Mouse (Mus musculus) small intestine, adult 2 months (tissue): Measurements from ENCODE around the gene Bbs2. TPM values are rescaled to one million over a fixed set of nuclear protein-coding genes. Genes with fewer than 3 reads are reported as not detected.

ENCODE experiments used
- H3K27ac ChIP-seq: fragments of 200-500 bp; 2 replicates; pipeline ENCODE4 v1.5.1; 2012; ENCODE audit warnings: low read depth, low read length, control low read depth, inconsistent platforms; ENCODE audit not compliant: insufficient read depth
- H3K27me3 ChIP-seq: fragments of 200-500 bp; 2 replicates; pipeline ENCODE4 v1.6.1; 2012; ENCODE audit warnings: mild to moderate bottlenecking, moderate library complexity, low read length, inconsistent platforms; ENCODE audit not compliant: control insufficient read depth, insufficient read depth
- H3K36me3 ChIP-seq: fragments of 200-500 bp; 2 replicates; pipeline ENCODE4 v1.6.1; 2012; ENCODE audit warnings: mild to moderate bottlenecking, low read length, control low read depth, inconsistent platforms; ENCODE audit not compliant: control insufficient read depth, insufficient read depth
- H3K4me1 ChIP-seq: fragments of 200-500 bp; 2 replicates; pipeline ENCODE4 v1.6.1; 2012; ENCODE audit warnings: low read length, inconsistent platforms, mixed read lengths; ENCODE audit not compliant: control insufficient read depth, insufficient read depth, insufficient read length
- H3K4me3 ChIP-seq: fragments of 200-500 bp; 2 replicates; pipeline ENCODE4 v1.5.1; 2012; ENCODE audit warnings: low read depth, mild to moderate bottlenecking, control low read depth, inconsistent platforms, low read length, moderate library complexity
- CTCF ChIP-seq: fragments of 200-500 bp; IDR thresholded peaks from 2 replicates; pipeline ENCODE4 v1.5.1; 2012; ENCODE audit warnings: low read depth, mild to moderate bottlenecking, control low read depth, inconsistent platforms, low read length, moderate library complexity, mixed read lengths; ENCODE audit not compliant: insufficient replicate concordance, insufficient read length; ENCODE audit errors: extremely low read depth
- POLR2A ChIP-seq: fragments of 200-500 bp; IDR thresholded peaks from 2 replicates; pipeline ENCODE4 v1.6.1; 2012; ENCODE audit warnings: low read depth, mild to moderate bottlenecking, control low read depth, inconsistent platforms, low read length, moderate library complexity
- WGBS: fragments of 180-500 bp; shearing (Covaris S2); methylation state at CpG from one replicate; pipeline ENCODE4 v1.1.7; 2018; 5-methylcytosine and 5-hydroxymethylcytosine counted together
- polyA plus RNA-seq: library from polyadenylated mRNA; depleted of rRNA; stranded (reverse); fragments of >200 nt; gene quantifications from 2 replicates; pipeline ENCODE4 v1.2.3, GENCODE M21; 2012

Bbs2 gene
- polyA plus RNA-seq, 1 experiment: 4.3 TPM

DNA sequence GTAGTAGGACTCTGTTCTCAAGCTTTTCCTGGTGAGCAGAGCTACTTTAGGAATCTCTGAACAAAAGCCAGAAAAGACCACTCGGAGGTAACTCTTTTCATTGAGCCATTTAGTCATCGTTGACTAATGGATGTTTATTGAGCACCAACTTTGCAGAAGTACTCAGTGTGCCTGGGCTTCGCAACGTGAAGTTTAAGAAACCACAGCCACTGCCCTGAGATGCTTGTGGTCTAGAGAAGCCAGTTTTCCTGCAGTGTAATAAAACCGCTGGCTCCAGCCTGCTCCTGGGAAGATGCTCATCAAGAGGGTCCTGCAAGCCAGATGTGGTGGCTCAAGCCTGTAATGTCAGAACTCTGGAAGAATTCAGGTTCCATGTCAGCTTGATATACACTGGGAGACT lies 33.4 kb upstream of the Bbs2 start:
- 67% methylated on average over 5 of the region's 5 CpGs for WGBS
- Histone ChIP-seq H3K4me3 (no peak overlapping the region), H3K4me1 (peaks cover 5% of the 10 kb centered on the region), H3K36me3 (no peaks in the 10 kb centered on the region), H3K27ac (no peak overlapping the region), H3K27me3 (no peaks in the 10 kb centered on the region)
- TF ChIP-seq CTCF (no peak), POLR2A (no peak)

DNA sequence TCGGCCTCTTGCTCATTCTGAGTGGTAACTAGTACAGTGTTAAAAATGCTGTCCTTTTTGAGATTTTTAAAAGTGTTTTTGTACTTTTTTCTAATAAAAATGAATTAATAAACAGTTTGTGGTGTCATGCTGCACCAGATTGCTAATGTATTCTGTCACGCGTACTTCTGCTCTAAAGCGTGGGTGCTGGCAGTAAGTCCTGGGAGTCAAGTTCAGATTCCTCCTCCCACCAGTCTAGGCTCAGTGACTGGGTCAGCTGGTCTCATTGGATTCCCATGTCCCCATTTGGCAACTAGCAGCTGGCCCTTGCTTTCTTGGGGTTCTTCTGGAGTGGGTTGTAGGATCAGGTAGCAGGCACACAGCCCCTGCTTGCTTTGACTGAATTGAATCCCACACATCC lies 31.4 kb upstream of the Bbs2 start:
- Histone ChIP-seq H3K4me3 (no peak overlapping the region), H3K36me3 (no peaks in the 10 kb centered on the region), H3K27me3 (no peaks in the 10 kb centered on the region), H3K27ac (no peak overlapping the region), H3K4me1 (no peaks in the 10 kb centered on the region)
- TF ChIP-seq POLR2A (no peak), CTCF (no peak)
- WGBS: 95% methylated on average over 4 of the region's 4 CpGs

GRCm38 (mm10) chr8:94129133-94129789 lies 30.5 kb upstream of the Bbs2 start:
- WGBS: 87% methylated on average over 6 of the region's 6 CpGs
- Histone ChIP-seq H3K4me3 (no peak overlapping the region), H3K27ac (no peak overlapping the region), H3K27me3 (no peaks in the 10 kb centered on the region), H3K4me1 (no peaks in the 10 kb centered on the region), H3K36me3 (no peaks in the 10 kb centered on the region)
- TF ChIP-seq CTCF: no peak
- TF ChIP-seq POLR2A: no peak

GRCm38 (mm10) chr8:94127711-94128110 lies 29.0 kb upstream of the Bbs2 start:
- TF ChIP-seq CTCF (no peak), POLR2A (no peak)
- WGBS: 70% methylated on average over 6 of the region's 6 CpGs
- H3K4me1 ChIP-seq: no peaks in the 10 kb centered on the region
- H3K36me3 ChIP-seq: no peaks in the 10 kb centered on the region
- H3K27ac ChIP-seq: no peak overlapping the region
- H3K27me3 ChIP-seq: no peaks in the 10 kb centered on the region
- H3K4me3 ChIP-seq: no peak overlapping the region

GRCm38 (mm10) chr8:94122711-94123468 lies 24.2 kb upstream of the Bbs2 start:
- TF ChIP-seq POLR2A (no peak), CTCF (no peak)
- Histone ChIP-seq H3K4me1 (no peaks in the 10 kb centered on the region), H3K4me3 (no peak overlapping the region)

DNA sequence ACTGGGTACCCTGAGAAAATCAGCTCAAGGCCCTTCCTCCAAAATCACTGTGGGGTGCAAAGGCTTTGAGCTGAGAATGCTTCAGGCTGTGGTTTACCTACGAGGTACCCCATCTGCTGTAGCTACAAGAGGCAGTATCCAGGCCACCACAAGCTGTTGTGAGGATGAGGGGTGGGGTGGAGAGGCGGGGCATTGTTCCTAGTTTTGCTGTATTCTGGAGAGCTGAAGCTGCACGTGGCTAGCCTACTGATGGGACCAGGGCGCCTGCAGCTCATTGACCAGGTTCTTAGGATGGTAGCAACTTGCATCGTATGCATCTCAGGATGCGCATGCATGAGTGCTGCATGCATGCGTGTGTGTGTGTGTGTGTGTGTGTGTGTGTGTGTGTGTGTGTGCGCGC lies 22.9 kb upstream of the Bbs2 start:
- H3K4me3 ChIP-seq: no peak overlapping the region
- no peaks in the 10 kb centered on the region for H3K36me3 ChIP-seq
- no peaks in the 10 kb centered on the region for H3K4me1 ChIP-seq
- WGBS: 79% methylated on average over 9 of the region's 9 CpGs
- H3K27ac ChIP-seq: no peak overlapping the region
- no peaks in the 10 kb centered on the region for H3K27me3 ChIP-seq
- no peak for TF ChIP-seq CTCF
- no peak for TF ChIP-seq POLR2A

More at GRCm38 (mm10) chr8:94122711-94123468, 24.2 kb upstream of the Bbs2 start:
- no peak overlapping the region for H3K27ac ChIP-seq
- H3K27me3 ChIP-seq: no peaks in the 10 kb centered on the region
- H3K36me3 ChIP-seq: no peaks in the 10 kb centered on the region
- 52% methylated on average over 8 of the region's 8 CpGs for WGBS

- Histone ChIP-seq H3K27ac (no peak overlapping the region), H3K4me3 (no peak overlapping the region), H3K36me3 (no peaks in the 10 kb centered on the region), H3K27me3 (no peaks in the 10 kb centered on the region), H3K4me1 (no peaks in the 10 kb centered on the region)
- no peak for TF ChIP-seq POLR2A
- TF ChIP-seq CTCF: no peak
- 16% methylated on average over 6 of the region's 6 CpGs for WGBS
Measured at GRCm38 (mm10) chr8:94118776-94119430, 20.2 kb upstream of the Bbs2 start.
